8 mouse cellular contexts compared by ENCODE assay signal in the genomic region with DNA sequence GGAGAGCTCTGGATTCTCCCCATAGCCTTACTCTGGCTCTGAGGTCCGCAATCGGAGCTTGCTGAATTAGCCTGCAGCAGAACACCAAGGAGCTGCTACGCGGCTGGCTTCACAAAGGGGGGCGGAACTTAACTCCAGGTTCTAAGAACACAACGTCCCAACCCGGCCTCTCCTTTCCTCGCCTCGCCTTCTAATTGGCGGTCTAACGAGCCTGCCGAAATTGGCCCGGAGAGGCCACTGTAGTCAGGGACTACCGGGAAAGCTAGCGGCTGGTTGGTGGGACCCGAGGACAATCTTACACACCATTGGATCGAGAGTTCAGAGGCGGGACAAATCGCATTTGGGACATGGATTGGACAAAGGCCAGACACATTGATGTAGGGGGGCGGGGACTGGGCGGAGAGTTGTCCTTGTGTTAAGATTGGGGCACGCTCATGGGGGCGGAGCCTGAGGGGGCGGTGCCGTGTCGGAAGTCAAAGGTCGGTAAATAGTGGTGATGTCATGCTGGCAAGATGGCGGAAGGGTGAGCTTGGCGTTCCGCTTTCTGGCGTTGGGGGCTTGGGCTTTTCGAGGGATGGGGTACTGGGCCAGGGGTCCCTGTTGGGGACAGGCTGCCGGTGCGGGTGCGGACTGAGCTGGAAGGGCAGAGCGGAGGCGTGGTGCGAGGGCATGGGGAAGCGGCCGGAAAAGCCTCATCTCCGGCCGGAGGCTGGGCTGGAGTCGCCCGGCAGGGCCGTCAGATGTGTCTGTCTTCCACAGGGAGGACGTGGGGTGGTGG. TPM values are rescaled to one million over a fixed set of nuclear protein-coding genes. Genes with fewer than 3 reads are reported as not detected.
DNase-seq lines count a peak whose midpoint lies in the region; ATAC-seq and TF ChIP-seq lines count a peak whose summit lies in the region.

A gene (plus strand): TSS at position 399 of the 778 bp plus-strand sequence.

- DNase-seq in MEL (ENCODE audit: low read depth, low spot score), result peak; percentile 100
- peak; percentile 100 for DNase-seq in cerebellum, adult 2 months
- peak; percentile 100 for DNase-seq in forebrain, postnatal 0 days
- peak; percentile 100 for DNase-seq in heart, postnatal 4 days
- DNase-seq in layer of hippocampus, adult 8-10 months (ENCODE audit: low spot score in 2 of 2), result peak; percentile 100
- peak; percentile 99 for DNase-seq in ovary, adult 18-20 months (ENCODE audit: low spot score)
- DNase-seq in thymus, postnatal 0 days (ENCODE audit: low spot score), result peak; percentile 100

- peak within 1 kb of the TSS; percentile 87 for H3K9ac ChIP-seq in MEL (ENCODE audit: control insufficient read depth, low read depth, low read length, poor library complexity, severe bottlenecking)
- peak within 1 kb of the TSS; percentile 84 for H3K9ac ChIP-seq in forebrain, postnatal 0 days
- H3K9ac ChIP-seq in lung, embryonic 15.5 days, result peak within 1 kb of the TSS; percentile 68

- peak within 1 kb of the TSS; percentile 83 for H3K4me2 ChIP-seq in forebrain, postnatal 0 days (ENCODE audit: low read depth)
- H3K4me2 ChIP-seq in lung, embryonic 15.5 days, result peak within 1 kb of the TSS; percentile 77

- no peak; a peak in 1 of 4 replicates for TF ChIP-seq EP300 in MEL (IDR thresholded peaks at IDR 0.05; ENCODE audit: low read depth in 1 of 2, low read length in 2 of 2)

- peaks cover 14 to 23% of the 10 kb centered on the region in 2 experiments for H3K4me1 ChIP-seq in MEL (ENCODE audit: control insufficient read depth in 1 of 2, insufficient read depth in 2 of 2, low read length in 2 of 2)
- H3K4me1 ChIP-seq in cerebellum, adult 2 months (ENCODE audit: control insufficient read depth, insufficient read depth, low read length), result peaks cover 15% of the 10 kb centered on the region; the same call in 1 of the 2 replicates
- peaks cover 7% of the 10 kb centered on the region for H3K4me1 ChIP-seq in forebrain, postnatal 0 days (ENCODE audit: insufficient read depth)
- peaks cover 10% of the 10 kb centered on the region for H3K4me1 ChIP-seq in lung, embryonic 15.5 days

- TF ChIP-seq RAD21 in MEL (IDR thresholded peaks at IDR 0.05; ENCODE audit: low read depth, low read length), result no peak

- H3K9me3 ChIP-seq in MEL (replicated peaks; ENCODE audit: insufficient read depth, low read length), result no peaks in the 10 kb centered on the region
- H3K9me3 ChIP-seq in forebrain, postnatal 0 days (ENCODE audit: low read length), result no peaks in the 10 kb centered on the region
- no peaks in the 10 kb centered on the region for H3K9me3 ChIP-seq in lung, embryonic 15.5 days

- under 1% methylated on average over 46 of the region's 46 CpGs for WGBS in cerebellum, adult 2 months
- WGBS in forebrain, postnatal 0 days, result under 1% methylated on average over 44 of the region's 46 CpGs
- 0% methylated on average over 46 of the region's 46 CpGs for WGBS in lung, embryonic 15.5 days

- TF ChIP-seq POLR2A in MEL (IDR thresholded peaks at IDR 0.05; ENCODE audit: control insufficient read depth in 1 of 2, insufficient read depth in 1 of 2, low read depth in 1 of 2, low read length in 2 of 2, poor library complexity in 1 of 2), result peak; percentile 45 to 77; a peak in 3 of 4 replicates
- TF ChIP-seq POLR2A in cerebellum, adult 2 months (IDR thresholded peaks at IDR 0.05; ENCODE audit: borderline replicate concordance, insufficient read depth, low read length), result peak; percentile 81

- H3K27ac ChIP-seq in MEL (ENCODE audit: control insufficient read depth, low read depth, low read length), result peak within 1 kb of the TSS; percentile 82
- peak within 1 kb of the TSS; percentile 43; the same call in 1 of the 2 replicates for H3K27ac ChIP-seq in cerebellum, adult 2 months (ENCODE audit: insufficient read depth, low read length)
- H3K27ac ChIP-seq in forebrain, postnatal 0 days (ENCODE audit: low read depth, low read length), result peak within 1 kb of the TSS; percentile 90
- H3K27ac ChIP-seq in lung, embryonic 15.5 days, result peak within 1 kb of the TSS; percentile 85

- peak within 1 kb of the TSS; percentile 90 for H3K4me3 ChIP-seq in MEL (ENCODE audit: control insufficient read depth in 1 of 2, insufficient read depth in 1 of 2, low read depth in 2 of 2, low read length in 2 of 2)
- peak within 1 kb of the TSS; percentile 66 for H3K4me3 ChIP-seq in cerebellum, adult 2 months (replicated peaks; ENCODE audit: insufficient read depth, low read depth, low read length)
- peak within 1 kb of the TSS; percentile 90 for H3K4me3 ChIP-seq in forebrain, postnatal 0 days (ENCODE audit: low read depth, low read length)
- peak within 1 kb of the TSS; percentile 82 for H3K4me3 ChIP-seq in lung, embryonic 15.5 days

- peak; percentile 99 for ATAC-seq in forebrain, postnatal 0 days
- ATAC-seq in lung, embryonic 15.5 days (ENCODE audit: borderline replicate concordance, extremely low read depth, low FRiP score, low TSS enrichment), result peak; percentile 98

- H3K27me3 ChIP-seq in MEL (ENCODE audit: control insufficient read depth in 1 of 2, insufficient read depth in 2 of 2, low read length in 2 of 2), result no peaks in the 10 kb centered on the region
- H3K27me3 ChIP-seq in cerebellum, adult 2 months (ENCODE audit: control insufficient read depth, insufficient read depth, low read length), result no peaks in the 10 kb centered on the region
- H3K27me3 ChIP-seq in forebrain, postnatal 0 days (ENCODE audit: insufficient read depth, low read length), result no peaks in the 10 kb centered on the region
- H3K27me3 ChIP-seq in lung, embryonic 15.5 days, result no peaks in the 10 kb centered on the region

- no peak for TF ChIP-seq CTCF in MEL (IDR thresholded peaks at IDR 0.05 in 2 of 3, conservative IDR thresholded peaks at IDR 0.05 in 1 of 3; ENCODE audit: control insufficient read depth in 1 of 3, insufficient read depth in 1 of 3, low read depth in 2 of 3, low read length in 3 of 3, poor library complexity in 1 of 3, severe bottlenecking in 1 of 3)
- no peak for TF ChIP-seq CTCF in cerebellum, adult 2 months (IDR thresholded peaks at IDR 0.05; ENCODE audit: borderline replicate concordance, insufficient read depth, low read depth, low read length)
- 0 out of 2 replicates have a peak, but pooled peaks have one; percentile 16 for TF ChIP-seq CTCF in forebrain, postnatal 0 days (IDR thresholded peaks at IDR 0.05; ENCODE audit: low read depth)

- peaks cover 0 to 12% of the 10 kb centered on the region in 2 experiments; a peak in 2 of 4 replicates for H3K36me3 ChIP-seq in MEL (ENCODE audit: control insufficient read depth in 1 of 2, insufficient read depth in 2 of 2, low read length in 2 of 2)
- peaks cover 24% of the 10 kb centered on the region for H3K36me3 ChIP-seq in forebrain, postnatal 0 days (ENCODE audit: insufficient read depth)
- H3K36me3 ChIP-seq in lung, embryonic 15.5 days, result peaks cover 16% of the 10 kb centered on the region; the same call in 1 of the 2 replicates

- no peaks in the 10 kb centered on the region; the same call in 1 of the 2 replicates for H3K79me2 ChIP-seq in MEL (ENCODE audit: control insufficient read depth, insufficient read depth, low read length, poor library complexity)

TF ChIP-seq in MEL, 35 proteins besides CTCF, POLR2A, EP300 and RAD21 (continues in another document):
- peak; percentile 57 for TF ChIP-seq KAT2A (conservative IDR thresholded peaks at IDR 0.05; ENCODE audit: low read depth, low read length)
- no peak for TF ChIP-seq POLR2AphosphoS5 (IDR thresholded peaks at IDR 0.05; ENCODE audit: borderline replicate concordance, low read depth, low read length)
- no peak; the same call in 1 of the 2 replicates for TF ChIP-seq TCF12 (IDR thresholded peaks at IDR 0.05; ENCODE audit: low read depth, low read length)
- peak; percentile 81 for TF ChIP-seq ELF1 (IDR thresholded peaks at IDR 0.05; ENCODE audit: low read depth, low read length)
- no peak for TF ChIP-seq JUND (IDR thresholded peaks at IDR 0.05; ENCODE audit: low read depth, low read length)
- peak; percentile 45; the same call in 1 of the 2 replicates for TF ChIP-seq MAFK (IDR thresholded peaks at IDR 0.05; ENCODE audit: borderline replicate concordance, low read depth, low read length)
- no peak for TF ChIP-seq SMC3 (IDR thresholded peaks at IDR 0.05; ENCODE audit: low read depth, low read length)
- peak; percentile 62; the same call in 1 of the 2 replicates for TF ChIP-seq ETS1 (IDR thresholded peaks at IDR 0.05; ENCODE audit: low read depth, low read length)
- no peak for TF ChIP-seq MEF2A (IDR thresholded peaks at IDR 0.05; ENCODE audit: extremely low read depth, insufficient replicate concordance, low read depth, low read length, poor library complexity, severe bottlenecking)
- TF ChIP-seq ZMIZ1 (IDR thresholded peaks at IDR 0.05; ENCODE audit: low read depth, low read length), result peak; percentile 76; the same call in 1 of the 2 replicates
- TF ChIP-seq CHD2 (IDR thresholded peaks at IDR 0.05; ENCODE audit: low read length), result peak; percentile 28; the same call in 1 of the 2 replicates
- TF ChIP-seq MAX (IDR thresholded peaks at IDR 0.05; ENCODE audit: low read length), result peak; percentile 31; the same call in 1 of the 2 replicates
- TF ChIP-seq NELFE (IDR thresholded peaks at IDR 0.05; ENCODE audit: low read depth, low read length), result peak; percentile 50
- no peak for TF ChIP-seq USF2 (IDR thresholded peaks at IDR 0.05; ENCODE audit: borderline replicate concordance in 1 of 2, insufficient read depth in 1 of 2, low read depth in 1 of 2, low read length in 2 of 2)
- 0 out of 2 replicates have a peak, but pooled peaks have one; percentile 27 for TF ChIP-seq MYC (IDR thresholded peaks at IDR 0.05; ENCODE audit: low read depth, low read length)
- no peak for TF ChIP-seq CHD1 (IDR thresholded peaks at IDR 0.05; ENCODE audit: low read depth, low read length)
- peak; percentile 97 for TF ChIP-seq SIN3A (IDR thresholded peaks at IDR 0.05; ENCODE audit: low read length)
- TF ChIP-seq TAL1 (IDR thresholded peaks at IDR 0.05; ENCODE audit: low read length), result no peak
- TF ChIP-seq MYB (IDR thresholded peaks at IDR 0.05; ENCODE audit: low read depth, low read length), result no peak
- no peak for TF ChIP-seq GATA1 (IDR thresholded peaks at IDR 0.05; ENCODE audit: low read depth, low read length)

RNA-seq across cellular contexts. Expression of the gene that starts here (rescaled TPM):
- 14.1 TPM in 2 replicates for total RNA-seq in MEL (2012; rRNA removed)
- polyA plus RNA-seq in MEL (2012; ENCODE audit: insufficient read depth in 1 of 2, insufficient read length in 2 of 2, low read depth in 1 of 2, low replicate concordance in 2 of 2, missing spikeins in 1 of 2), result 10 to 100 TPM in 1 of 2 experiments, not detected in 1; 19.2 TPM
- polyA plus RNA-seq in cerebellum, adult 2 months (2012; rRNA removed), result 33.9 and 37.3 TPM in 2 replicates
- 57.0 and 61.6 TPM in 2 replicates for total RNA-seq in forebrain, postnatal 0 days (2014; rRNA removed)
- polyA plus RNA-seq in forebrain, postnatal 0 days (2015; fragmentation: Nextera tagmentation; extraction: Ambion mirVana), result 25.6 and 28.4 TPM in 2 replicates
- 10 to 100 TPM; 34.0 to 36.6 TPM for total RNA-seq in heart, postnatal 4 days (2021)
- total RNA-seq in layer of hippocampus, adult 8-10 months (2022), result 10 to 100 TPM; 57.4 to 64.9 (median 62.5) TPM
- 23.1 and 24.2 TPM in 2 replicates for polyA plus RNA-seq in lung, embryonic 15.5 days (2015; fragmentation: Nextera tagmentation; extraction: Ambion mirVana)
- 18.4 and 19.1 TPM in 2 replicates for polyA plus RNA-seq in thymus, postnatal 0 days (2015; fragmentation: Nextera tagmentation; extraction: Ambion mirVana)

Comparison
In these comparisons a context has a peak if more than half of its experiments do, and no peak if none do; other contexts are left out.
1. Peak in every context shown above with its lines: DNase-seq, ATAC-seq, H3K4me3 ChIP-seq and H3K27ac ChIP-seq.